Mouse (Mus musculus): ENCODE measurements around the gene Rbfox1. TPM values are rescaled to one million over a fixed set of nuclear protein-coding genes. Genes with fewer than 3 reads are reported as not detected.

Gene Rbfox1
- polyA plus RNA-seq, 1 experiment from 2014 or later = 2.7 TPM

DNA sequence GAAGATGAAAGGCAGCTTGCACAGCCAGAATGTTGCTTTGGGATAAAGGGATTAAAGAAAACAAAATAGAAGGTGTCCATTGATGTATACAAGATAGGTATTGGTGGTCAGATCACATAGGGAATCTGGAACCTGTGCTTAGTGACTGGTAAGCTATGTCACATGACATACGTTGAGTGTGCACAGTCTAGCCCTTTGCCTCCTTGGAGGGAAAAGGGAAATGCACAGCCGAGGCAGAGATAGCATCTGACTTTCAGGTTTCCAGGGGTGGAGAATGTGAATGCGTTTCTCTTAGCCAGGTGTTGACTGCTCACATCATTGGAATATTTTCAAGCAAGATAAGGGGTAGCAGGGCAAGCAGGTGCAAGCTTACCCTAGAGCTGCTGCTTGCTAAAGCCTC lies 1230.8 kb downstream of the Rbfox1 start:
- no peaks in the 10 kb centered on the region for H3K36me3 ChIP-seq (ENCODE audit: control insufficient read depth, insufficient read depth, low read length)
- H3K9me3 ChIP-seq (ENCODE audit: control insufficient read depth, low read depth, low read length) = no peaks in the 10 kb centered on the region
- 54% methylated on average over 3 of the region's 3 CpGs for WGBS
- H3K27me3 ChIP-seq (ENCODE audit: control insufficient read depth, insufficient read depth, low read length) = no peaks in the 10 kb centered on the region
- H3K27ac ChIP-seq (ENCODE audit: low read length) = no peak overlapping the region
- H3K4me1 ChIP-seq (ENCODE audit: control insufficient read depth, insufficient read depth, low read length) = no peaks in the 10 kb centered on the region
- H3K9ac ChIP-seq (replicated peaks; ENCODE audit: low read depth, low read length) = no peak overlapping the region
- H3K4me3 ChIP-seq (ENCODE audit: low read depth, low read length) = no peak overlapping the region
- H3K4me2 ChIP-seq (replicated peaks; ENCODE audit: low read depth, low read length) = no peak overlapping the region
- no peak for ATAC-seq (ENCODE audit: insufficient number of reproducible peaks, insufficient read depth, low FRiP score, low read depth)

DNA sequence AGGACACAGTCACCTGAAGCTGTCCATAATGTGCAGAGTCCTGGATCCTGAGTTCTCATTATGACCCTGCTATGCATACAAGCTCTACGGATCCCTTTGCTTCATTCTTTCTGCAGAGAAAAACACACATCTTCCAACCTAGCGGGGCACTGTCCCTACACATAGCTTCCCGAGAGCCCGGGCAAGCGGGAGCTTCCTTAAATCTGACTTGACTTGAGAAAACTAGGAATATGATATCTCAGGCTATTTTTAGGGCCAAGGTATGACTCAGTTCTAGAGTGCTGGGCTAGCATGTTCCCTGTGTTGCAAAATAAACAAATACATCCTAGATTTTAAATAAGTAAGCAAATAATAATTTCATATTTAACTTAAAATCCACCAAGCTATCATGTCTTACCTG lies 1244.4 kb downstream of the Rbfox1 start:
- no peaks in the 10 kb centered on the region for H3K4me1 ChIP-seq (ENCODE audit: control insufficient read depth, insufficient read depth, low read length)
- no peaks in the 10 kb centered on the region for H3K27me3 ChIP-seq (ENCODE audit: control insufficient read depth, insufficient read depth, low read length)
- H3K4me3 ChIP-seq (ENCODE audit: low read depth, low read length) = no peak overlapping the region
- H3K4me2 ChIP-seq (replicated peaks; ENCODE audit: low read depth, low read length) = no peak overlapping the region
- 87% methylated on average over 5 of the region's 5 CpGs for WGBS
- no peaks in the 10 kb centered on the region for H3K9me3 ChIP-seq (ENCODE audit: control insufficient read depth, low read depth, low read length)
- H3K9ac ChIP-seq (replicated peaks; ENCODE audit: low read depth, low read length) = no peak overlapping the region
- no peak for ATAC-seq (ENCODE audit: insufficient number of reproducible peaks, insufficient read depth, low FRiP score, low read depth)
- H3K27ac ChIP-seq (ENCODE audit: low read length) = no peak overlapping the region
- H3K36me3 ChIP-seq (ENCODE audit: control insufficient read depth, insufficient read depth, low read length) = no peaks in the 10 kb centered on the region

DNA sequence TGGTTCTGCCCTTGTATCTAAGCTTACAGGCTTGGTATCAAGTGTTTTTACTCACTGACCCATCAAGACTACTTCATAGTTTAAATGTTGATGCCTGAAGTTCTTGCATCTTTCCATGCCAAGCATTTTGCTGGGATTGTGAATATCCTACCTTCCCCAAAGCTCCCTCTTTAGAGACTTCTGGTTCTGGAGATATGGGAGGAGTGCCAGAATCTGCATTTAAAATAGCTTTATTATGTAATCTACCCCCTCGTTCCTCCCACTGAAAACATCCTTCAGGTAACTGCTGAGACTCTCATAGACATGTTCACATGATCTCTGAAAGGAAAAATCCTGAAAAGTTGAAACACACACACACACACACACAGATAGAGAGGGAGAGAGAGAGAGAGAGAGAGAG lies 1247.3 kb downstream of the Rbfox1 start:
- WGBS = 68% methylated on average over 1 of the region's 1 CpGs
- Histone ChIP-seq H3K4me3 (ENCODE audit: low read depth, low read length) (no peak overlapping the region), H3K27ac (ENCODE audit: low read length) (no peak overlapping the region), H3K4me1 (ENCODE audit: control insufficient read depth, insufficient read depth, low read length) (no peaks in the 10 kb centered on the region), H3K4me2 (replicated peaks; ENCODE audit: low read depth, low read length) (no peak overlapping the region), H3K9me3 (ENCODE audit: control insufficient read depth, low read depth, low read length) (no peaks in the 10 kb centered on the region), H3K27me3 (ENCODE audit: control insufficient read depth, insufficient read depth, low read length) (no peaks in the 10 kb centered on the region), H3K9ac (replicated peaks; ENCODE audit: low read depth, low read length) (no peak overlapping the region), H3K36me3 (ENCODE audit: control insufficient read depth, insufficient read depth, low read length) (no peaks in the 10 kb centered on the region)
- no peak for ATAC-seq (ENCODE audit: insufficient number of reproducible peaks, insufficient read depth, low FRiP score, low read depth)

DNA sequence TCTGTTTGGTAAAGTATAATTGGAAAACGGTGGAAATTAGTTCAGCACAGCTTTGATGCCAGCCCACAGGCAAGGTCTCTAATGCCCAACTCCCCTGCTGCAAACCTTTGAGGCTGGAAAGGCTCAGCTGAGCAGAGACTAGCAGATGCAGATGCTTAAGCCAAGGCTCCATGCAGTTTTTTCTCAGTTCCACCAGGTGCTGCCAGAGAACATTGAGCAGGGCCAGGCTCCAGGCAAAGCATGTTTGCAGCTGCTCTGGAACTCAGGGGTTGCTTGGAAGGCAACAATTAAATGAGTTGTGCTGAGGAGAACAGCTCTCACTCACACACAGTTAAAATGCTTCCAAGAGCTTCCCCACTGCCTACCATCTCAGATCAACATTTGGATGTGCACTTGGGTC lies 1251.8 kb downstream of the Rbfox1 start:
- Histone ChIP-seq H3K4me2 (replicated peaks; ENCODE audit: low read depth, low read length) (no peak overlapping the region), H3K27me3 (ENCODE audit: control insufficient read depth, insufficient read depth, low read length) (no peaks in the 10 kb centered on the region), H3K9ac (replicated peaks; ENCODE audit: low read depth, low read length) (no peak overlapping the region), H3K36me3 (ENCODE audit: control insufficient read depth, insufficient read depth, low read length) (no peaks in the 10 kb centered on the region), H3K27ac (ENCODE audit: low read length) (no peak overlapping the region), H3K9me3 (ENCODE audit: control insufficient read depth, low read depth, low read length) (no peaks in the 10 kb centered on the region), H3K4me1 (ENCODE audit: control insufficient read depth, insufficient read depth, low read length) (no peaks in the 10 kb centered on the region), H3K4me3 (ENCODE audit: low read depth, low read length) (no peak overlapping the region)
- WGBS = 66% methylated on average over 1 of the region's 1 CpGs
- ATAC-seq (ENCODE audit: insufficient number of reproducible peaks, insufficient read depth, low FRiP score, low read depth) = no peak

DNA sequence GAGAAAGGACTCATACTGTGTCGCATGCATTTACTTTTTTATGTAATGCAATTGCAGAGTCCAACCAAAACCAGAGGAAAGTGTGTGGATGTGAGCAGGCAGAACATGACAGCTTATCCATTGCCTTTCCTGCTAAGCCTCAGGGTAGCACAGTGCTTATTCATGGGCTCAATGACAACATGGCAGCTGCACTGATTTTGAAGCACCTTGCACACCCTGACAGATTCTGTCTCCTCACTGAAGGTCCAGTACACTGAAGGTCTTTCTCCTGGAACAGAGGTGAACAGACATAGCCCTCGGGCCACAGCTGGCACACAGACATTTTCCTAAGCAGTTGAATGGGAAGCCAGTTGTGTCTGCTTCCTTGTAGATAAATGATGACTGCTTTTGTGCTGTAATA lies 1254.3 kb downstream of the Rbfox1 start:
- Histone ChIP-seq H3K36me3 (ENCODE audit: control insufficient read depth, insufficient read depth, low read length) (no peaks in the 10 kb centered on the region), H3K9me3 (ENCODE audit: control insufficient read depth, low read depth, low read length) (no peaks in the 10 kb centered on the region), H3K9ac (replicated peaks; ENCODE audit: low read depth, low read length) (no peak overlapping the region), H3K4me3 (ENCODE audit: low read depth, low read length) (no peak overlapping the region), H3K27me3 (ENCODE audit: control insufficient read depth, insufficient read depth, low read length) (no peaks in the 10 kb centered on the region), H3K4me1 (ENCODE audit: control insufficient read depth, insufficient read depth, low read length) (no peaks in the 10 kb centered on the region), H3K27ac (ENCODE audit: low read length) (no peak overlapping the region), H3K4me2 (replicated peaks; ENCODE audit: low read depth, low read length) (no peak overlapping the region)
- 86% methylated on average over 2 of the region's 2 CpGs for WGBS
- ATAC-seq (ENCODE audit: insufficient number of reproducible peaks, insufficient read depth, low FRiP score, low read depth) = no peak

DNA sequence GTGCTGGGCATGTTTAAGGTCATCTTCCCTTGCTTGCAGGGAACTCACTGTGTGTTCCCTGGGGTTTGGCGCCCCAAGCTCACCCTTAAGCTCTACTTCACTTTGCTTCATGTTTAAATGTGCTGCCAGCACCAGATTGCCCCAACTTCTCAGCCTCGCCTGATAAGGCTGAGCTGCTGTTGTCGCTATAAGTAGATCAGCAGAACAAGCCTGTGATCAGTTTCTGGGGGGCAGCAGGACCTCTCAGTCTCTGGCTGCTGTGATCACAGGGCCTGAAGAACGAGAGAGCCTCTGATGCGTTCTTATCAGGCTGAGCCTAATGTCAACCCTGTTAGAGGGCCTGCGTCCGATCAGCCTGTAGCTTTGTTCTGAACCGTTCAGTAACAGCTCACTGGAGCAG lies 1255.8 kb downstream of the Rbfox1 start:
- H3K36me3 ChIP-seq (ENCODE audit: control insufficient read depth, insufficient read depth, low read length) = no peaks in the 10 kb centered on the region
- H3K27me3 ChIP-seq (ENCODE audit: control insufficient read depth, insufficient read depth, low read length) = no peaks in the 10 kb centered on the region
- H3K27ac ChIP-seq (ENCODE audit: low read length) = no peak overlapping the region
- ATAC-seq (ENCODE audit: insufficient number of reproducible peaks, insufficient read depth, low FRiP score, low read depth) = no peak
- H3K9me3 ChIP-seq (ENCODE audit: control insufficient read depth, low read depth, low read length) = no peaks in the 10 kb centered on the region
- H3K4me1 ChIP-seq (ENCODE audit: control insufficient read depth, insufficient read depth, low read length) = no peaks in the 10 kb centered on the region
- H3K4me2 ChIP-seq (replicated peaks; ENCODE audit: low read depth, low read length) = no peak overlapping the region
- WGBS = 77% methylated on average over 8 of the region's 8 CpGs
- no peak overlapping the region for H3K4me3 ChIP-seq (ENCODE audit: low read depth, low read length)
- no peak overlapping the region for H3K9ac ChIP-seq (replicated peaks; ENCODE audit: low read depth, low read length)

DNA sequence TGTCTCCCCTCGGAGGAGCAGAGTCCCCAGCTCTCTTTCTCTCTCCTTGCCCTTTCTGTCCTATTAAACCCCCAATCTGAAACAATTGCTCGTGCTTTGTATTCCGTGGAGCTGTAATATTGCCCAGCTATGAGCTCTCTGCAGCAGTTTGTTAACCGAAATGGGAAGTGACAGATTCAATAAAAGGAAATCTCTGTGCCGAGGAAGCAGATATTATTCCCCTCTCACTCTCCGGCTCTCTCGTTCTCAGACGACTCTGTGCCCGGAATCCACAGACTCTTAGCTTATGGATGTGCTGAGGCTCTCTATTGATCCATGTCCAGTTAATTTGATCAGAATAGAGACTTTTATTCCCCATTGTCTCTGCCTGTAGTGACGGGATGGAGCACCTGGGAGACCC lies 1260.3 kb downstream of the Rbfox1 start:
- Histone ChIP-seq H3K27me3 (ENCODE audit: control insufficient read depth, insufficient read depth, low read length) (no peaks in the 10 kb centered on the region), H3K9me3 (ENCODE audit: control insufficient read depth, low read depth, low read length) (no peaks in the 10 kb centered on the region), H3K4me3 (ENCODE audit: low read depth, low read length) (no peak overlapping the region), H3K36me3 (ENCODE audit: control insufficient read depth, insufficient read depth, low read length) (no peaks in the 10 kb centered on the region), H3K4me1 (ENCODE audit: control insufficient read depth, insufficient read depth, low read length) (no peaks in the 10 kb centered on the region; the same call in 1 of the 2 replicates), H3K4me2 (replicated peaks; ENCODE audit: low read depth, low read length) (no peak overlapping the region), H3K9ac (replicated peaks; ENCODE audit: low read depth, low read length) (no peak overlapping the region), H3K27ac (ENCODE audit: low read length) (no peak overlapping the region)
- ATAC-seq (ENCODE audit: insufficient number of reproducible peaks, insufficient read depth, low FRiP score, low read depth) = no peak
- WGBS = 76% methylated on average over 10 of the region's 10 CpGs

DNA sequence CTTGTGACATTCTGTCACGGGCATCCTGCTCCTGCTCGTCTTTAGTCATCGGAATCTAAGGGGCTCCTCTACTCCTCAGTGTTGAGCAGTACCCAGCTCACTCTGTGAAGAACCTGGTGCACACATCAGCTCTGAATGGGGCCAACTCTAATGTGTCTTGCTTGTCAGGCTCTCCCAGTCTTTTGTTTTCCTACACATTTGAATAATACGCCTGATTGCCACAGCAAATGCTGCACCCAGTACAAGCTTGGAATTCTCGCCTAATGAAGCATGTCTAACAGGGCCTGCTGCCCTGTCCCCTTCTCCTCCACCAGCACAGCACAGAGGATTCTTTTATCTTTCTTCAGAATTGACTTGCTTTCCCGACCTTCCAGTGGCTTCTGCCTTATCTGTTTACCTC lies 1261.3 kb downstream of the Rbfox1 start:
- Histone ChIP-seq H3K27me3 (ENCODE audit: control insufficient read depth, insufficient read depth, low read length) (no peaks in the 10 kb centered on the region), H3K4me1 (ENCODE audit: control insufficient read depth, insufficient read depth, low read length) (no peaks in the 10 kb centered on the region; the same call in 1 of the 2 replicates), H3K36me3 (ENCODE audit: control insufficient read depth, insufficient read depth, low read length) (no peaks in the 10 kb centered on the region), H3K4me2 (replicated peaks; ENCODE audit: low read depth, low read length) (no peak overlapping the region), H3K4me3 (ENCODE audit: low read depth, low read length) (no peak overlapping the region), H3K27ac (ENCODE audit: low read length) (no peak overlapping the region), H3K9me3 (ENCODE audit: control insufficient read depth, low read depth, low read length) (no peaks in the 10 kb centered on the region), H3K9ac (replicated peaks; ENCODE audit: low read depth, low read length) (no peak overlapping the region)
- no peak for ATAC-seq (ENCODE audit: insufficient number of reproducible peaks, insufficient read depth, low FRiP score, low read depth)
- WGBS = 60% methylated on average over 6 of the region's 6 CpGs

DNA sequence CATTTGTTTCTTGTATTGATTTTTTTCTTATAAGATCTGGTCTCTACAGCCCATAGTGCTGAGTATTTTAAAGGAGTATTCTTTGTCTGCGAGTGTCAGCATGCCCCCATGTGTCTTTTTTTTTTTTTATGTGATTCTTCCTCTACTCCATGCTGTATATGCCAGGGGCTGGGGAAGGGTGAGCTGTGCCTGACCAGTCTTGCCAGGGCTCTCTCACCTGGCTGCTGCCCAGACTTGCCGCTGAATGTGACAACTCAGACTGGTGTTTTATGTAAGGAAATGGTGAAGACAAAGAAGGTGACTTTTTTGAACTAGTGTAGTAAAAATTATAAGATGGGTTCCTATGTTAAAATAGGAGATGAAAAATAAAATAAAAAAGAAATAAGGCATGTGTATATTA lies 1262.7 kb downstream of the Rbfox1 start:
- Histone ChIP-seq H3K4me3 (ENCODE audit: low read depth, low read length) (no peak overlapping the region), H3K4me1 (ENCODE audit: control insufficient read depth, insufficient read depth, low read length) (no peaks in the 10 kb centered on the region; the same call in 1 of the 2 replicates), H3K4me2 (replicated peaks; ENCODE audit: low read depth, low read length) (no peak overlapping the region), H3K36me3 (ENCODE audit: control insufficient read depth, insufficient read depth, low read length) (no peaks in the 10 kb centered on the region), H3K9ac (replicated peaks; ENCODE audit: low read depth, low read length) (no peak overlapping the region), H3K27me3 (ENCODE audit: control insufficient read depth, insufficient read depth, low read length) (no peaks in the 10 kb centered on the region), H3K27ac (ENCODE audit: low read length) (no peak overlapping the region), H3K9me3 (ENCODE audit: control insufficient read depth, low read depth, low read length) (no peaks in the 10 kb centered on the region)
- no peak for ATAC-seq (ENCODE audit: insufficient number of reproducible peaks, insufficient read depth, low FRiP score, low read depth)
- 69% methylated on average over 2 of the region's 2 CpGs for WGBS
